Mouse (Mus musculus) heart, postnatal 36 days (tissue): ENCODE data around the gene Galnt4. TPM values are rescaled to one million over a fixed set of nuclear protein-coding genes. Genes with fewer than 3 reads are reported as not detected.

Experiments
- DNase-seq, 2 experiments: peaks; one replicate each; pipeline ENCODE4 v3.0.0; 2021 to 2022
- intact Hi-C: fragments of 180-260 bp; cut with DNase I; formaldehyde crosslinking; loops from one replicate; pipeline ENCODE4 v1.15.1; 2025
- total RNA-seq, 2 experiments: library from RNA; stranded (reverse); gene quantifications; 2 replicates each; pipeline ENCODE4 v1.2.3; 2021

The Galnt4 gene
- total RNA-seq, result 1 to 10 TPM; 3.1 to 3.4 TPM

- intact Hi-C loops, result loop anchor here (5.0 kb wide), 2 partner anchors 469 to 509 kb away; no protein-coding TSS in a partner anchor
- peak; percentile 75 to 83 for DNase-seq
Measured at GRCm38 (mm10) chr10:99107964-99108363, at the start of gene Galnt4. Gene Galnt4, plus strand, starts transcription at chr10:99108159.

GRCm38 (mm10) chr10:99060588-99060987, 47.4 kb upstream of the Galnt4 start:
- intact Hi-C loops, result no loop called here
- no peak for DNase-seq

- no peak for DNase-seq
- intact Hi-C loops, result no loop called here
Measured at GRCm38 (mm10) chr10:99061418-99061817, 46.5 kb upstream of the Galnt4 start.

GRCm38 (mm10) chr10:99062546-99062945, 45.4 kb upstream of the Galnt4 start:
- intact Hi-C loops, result no loop called here

GRCm38 (mm10) chr10:99076113-99076895, 31.7 kb upstream of the Galnt4 start:
- intact Hi-C loops, result no loop called here
- DNase-seq, result no peak

More at GRCm38 (mm10) chr10:99062546-99062945, 45.4 kb upstream of the Galnt4 start:
- no peak for DNase-seq

GRCm38 (mm10) chr10:99078621-99079020, 29.3 kb upstream of the Galnt4 start:
- intact Hi-C loops, result no loop called here
- DNase-seq, result no peak

GRCm38 (mm10) chr10:99081569-99081990, 26.4 kb upstream of the Galnt4 start:
- intact Hi-C loops, result loop anchor here (10.0 kb wide), 1 partner anchor 1237 kb away; no protein-coding TSS in a partner anchor
- no peak for DNase-seq

- intact Hi-C loops, result loop anchor here (10.0 kb wide), 1 partner anchor 1239 kb away; no protein-coding TSS in a partner anchor
- DNase-seq, result peak in 1 of 2 experiments; percentile 25
Measured at GRCm38 (mm10) chr10:99083431-99084003, 24.4 kb upstream of the Galnt4 start.

- peak; percentile 85 to 92 for DNase-seq
- intact Hi-C loops, result loop anchor here (1.0 to 10.0 kb wide), 4 partner anchors 172 to 1371 kb away; partner anchors contain the start of gene Atp2b1
Measured at GRCm38 (mm10) chr10:99084397-99085239, 23.3 kb upstream of the Galnt4 start.

- intact Hi-C loops, result loop anchor here (1.0 to 10.0 kb wide), 4 partner anchors 173 to 1372 kb away; partner anchors contain the start of gene Atp2b1
Measured at GRCm38 (mm10) chr10:99085240-99085587, 22.7 kb upstream of the Galnt4 start.

GRCm38 (mm10) chr10:99086029-99086428, 21.9 kb upstream of the Galnt4 start:
- intact Hi-C loops, result loop anchor here (5.0 to 10.0 kb wide), 2 partner anchors 174 to 1241 kb away; partner anchors contain the start of gene Atp2b1

More at GRCm38 (mm10) chr10:99085240-99085587, 22.7 kb upstream of the Galnt4 start:
- no peak for DNase-seq

GRCm38 (mm10) chr10:99089906-99090305, 18.1 kb upstream of the Galnt4 start:
- intact Hi-C loops, result loop anchor here (5.0 to 10.0 kb wide), 2 partner anchors 178 to 1245 kb away; partner anchors contain the start of gene Atp2b1
- no peak for DNase-seq

More at GRCm38 (mm10) chr10:99086029-99086428, 21.9 kb upstream of the Galnt4 start:
- DNase-seq, result no peak

- intact Hi-C loops, result no loop called here
- no peak for DNase-seq
Measured at GRCm38 (mm10) chr10:99093364-99093763, 14.6 kb upstream of the Galnt4 start.

- DNase-seq, result no peak
- intact Hi-C loops, result no loop called here
Measured at GRCm38 (mm10) chr10:99095114-99095513, 12.8 kb upstream of the Galnt4 start.

- peak; percentile 36 to 47 for DNase-seq
- intact Hi-C loops, result loop anchor here (2.0 kb wide), 1 partner anchor 55 kb away; no protein-coding TSS in a partner anchor
Measured at GRCm38 (mm10) chr10:99097374-99097773, 10.6 kb upstream of the Galnt4 start.

GRCm38 (mm10) chr10:99105522-99105921, 2.4 kb upstream of the Galnt4 start:
- no peak for DNase-seq
- intact Hi-C loops, result loop anchor here (5.0 kb wide), 2 partner anchors 472 to 512 kb away; no protein-coding TSS in a partner anchor

GRCm38 (mm10) chr10:99106311-99106702, 1.7 kb upstream of the Galnt4 start:
- intact Hi-C loops, result loop anchor here (5.0 kb wide), 2 partner anchors 471 to 511 kb away; no protein-coding TSS in a partner anchor
- no peak for DNase-seq

GRCm38 (mm10) chr10:99106703-99107631, 992 bp upstream of the Galnt4 start, which contains the start of gene Poc1b:
Gene Poc1b, plus strand, starts transcription at chr10:99107036.
- intact Hi-C loops, result loop anchor here (5.0 kb wide), 2 partner anchors 470 to 510 kb away; no protein-coding TSS in a partner anchor
- DNase-seq, result peak; percentile 80 to 90
